Mouse (Mus musculus): ENCODE data around the gene Acadm.

Gene Acadm

GRCm38 (mm10) chr3:153935878-153936277 lies 8.6 kb downstream of the Acadm start:
- Histone ChIP-seq H3K27me3 (ENCODE audit: insufficient read depth, low read length) (no peaks in the 10 kb centered on the region), H3K36me3 (ENCODE audit: insufficient read depth, low read length) (peaks cover 85% of the 10 kb centered on the region), H3K4me3 (replicated peaks; ENCODE audit: low read length) (no peak overlapping the region), H3K9me3 (ENCODE audit: low read length) (no peaks in the 10 kb centered on the region), H3K4me1 (replicated peaks; ENCODE audit: low read depth, low read length) (peaks cover 48% of the 10 kb centered on the region)
- TF ChIP-seq CTCF (conservative IDR thresholded peaks at IDR 0.05; ENCODE audit: low read length): no peak
- TF ChIP-seq NANOG (IDR thresholded peaks at IDR 0.05; ENCODE audit: borderline replicate concordance, low read length): no peak
- TF ChIP-seq POU5F1 (IDR thresholded peaks at IDR 0.05; ENCODE audit: borderline replicate concordance, low read length): no peak

DNA sequence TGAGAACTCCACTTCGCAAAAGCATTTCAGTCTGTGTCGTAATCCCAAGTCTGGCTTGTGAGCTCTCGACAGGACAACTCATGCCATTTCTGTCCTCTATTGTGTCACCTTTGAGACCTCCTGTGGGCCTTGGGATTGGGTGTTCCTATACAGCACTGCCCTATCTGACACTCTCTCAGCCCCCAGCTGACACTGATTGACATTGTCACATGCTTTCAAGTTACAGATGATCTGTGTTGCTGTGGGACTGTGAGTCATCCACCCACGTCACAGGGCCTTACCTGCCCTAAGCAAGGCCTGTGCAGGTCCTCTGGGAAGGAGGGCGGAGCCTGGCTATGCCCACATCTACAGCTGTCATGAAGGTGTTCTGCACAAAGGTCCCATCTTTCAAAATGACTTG lies 12.0 kb downstream of the Acadm start:
- H3K9me3 ChIP-seq (ENCODE audit: low read length): no peaks in the 10 kb centered on the region
- TF ChIP-seq NANOG (IDR thresholded peaks at IDR 0.05; ENCODE audit: borderline replicate concordance, low read length): no peak
- TF ChIP-seq POU5F1 (IDR thresholded peaks at IDR 0.05; ENCODE audit: borderline replicate concordance, low read length): no peak
- no peak for TF ChIP-seq CTCF (conservative IDR thresholded peaks at IDR 0.05; ENCODE audit: low read length)
- peaks cover 87% of the 10 kb centered on the region for H3K36me3 ChIP-seq (ENCODE audit: insufficient read depth, low read length)
- no peak overlapping the region for H3K4me3 ChIP-seq (replicated peaks; ENCODE audit: low read length)
- peaks cover 19% of the 10 kb centered on the region for H3K4me1 ChIP-seq (replicated peaks; ENCODE audit: low read depth, low read length)
- no peaks in the 10 kb centered on the region for H3K27me3 ChIP-seq (ENCODE audit: insufficient read depth, low read length)

DNA sequence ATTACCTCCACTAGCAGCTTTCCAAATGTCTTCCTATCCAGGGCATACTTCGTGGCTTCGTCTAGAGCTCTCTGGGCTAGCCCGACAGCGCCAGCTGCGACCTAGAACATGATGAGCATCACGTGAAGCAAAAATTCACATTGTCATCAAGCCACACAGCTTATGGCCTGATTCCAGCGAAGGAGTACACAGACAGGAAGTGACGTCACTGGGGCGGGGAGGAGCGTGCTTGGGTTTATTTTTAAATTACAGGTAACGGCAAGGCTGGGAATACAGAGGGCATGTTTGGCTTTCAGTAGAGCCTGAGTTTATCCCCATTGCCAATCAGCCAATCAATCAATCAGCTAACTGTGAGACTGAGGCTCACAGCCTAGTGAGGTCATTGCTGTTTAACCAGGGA lies 14.9 kb downstream of the Acadm start:
- TF ChIP-seq POU5F1 (IDR thresholded peaks at IDR 0.05; ENCODE audit: borderline replicate concordance, low read length) (no peak), NANOG (IDR thresholded peaks at IDR 0.05; ENCODE audit: borderline replicate concordance, low read length) (no peak), CTCF (conservative IDR thresholded peaks at IDR 0.05; ENCODE audit: low read length) (no peak)
- peaks cover 79% of the 10 kb centered on the region for H3K36me3 ChIP-seq (ENCODE audit: insufficient read depth, low read length)

GRCm38 (mm10) chr3:153926333-153926732 lies 18.1 kb downstream of the Acadm start:
- peaks cover 5% of the 10 kb centered on the region for H3K4me1 ChIP-seq (replicated peaks; ENCODE audit: low read depth, low read length)
- no peaks in the 10 kb centered on the region for H3K27me3 ChIP-seq (ENCODE audit: insufficient read depth, low read length)
- H3K4me3 ChIP-seq (replicated peaks; ENCODE audit: low read length): no peak overlapping the region
- TF ChIP-seq CTCF (conservative IDR thresholded peaks at IDR 0.05; ENCODE audit: low read length): peak; percentile 50
- TF ChIP-seq NANOG (IDR thresholded peaks at IDR 0.05; ENCODE audit: borderline replicate concordance, low read length): no peak
- no peak for TF ChIP-seq POU5F1 (IDR thresholded peaks at IDR 0.05; ENCODE audit: borderline replicate concordance, low read length)
- H3K9me3 ChIP-seq (ENCODE audit: low read length): no peaks in the 10 kb centered on the region
- H3K36me3 ChIP-seq (ENCODE audit: insufficient read depth, low read length): peaks cover 75% of the 10 kb centered on the region

More for the DNA sequence above, 14.9 kb downstream of the Acadm start:
- no peak overlapping the region for H3K4me3 ChIP-seq (replicated peaks; ENCODE audit: low read length)
- no peaks in the 10 kb centered on the region for H3K9me3 ChIP-seq (ENCODE audit: low read length)
- no peaks in the 10 kb centered on the region for H3K27me3 ChIP-seq (ENCODE audit: insufficient read depth, low read length)
- peaks cover 5% of the 10 kb centered on the region for H3K4me1 ChIP-seq (replicated peaks; ENCODE audit: low read depth, low read length)

- peaks cover 48% of the 10 kb centered on the region for H3K36me3 ChIP-seq (ENCODE audit: insufficient read depth, low read length)
- TF ChIP-seq NANOG (IDR thresholded peaks at IDR 0.05; ENCODE audit: borderline replicate concordance, low read length): no peak
- TF ChIP-seq CTCF (conservative IDR thresholded peaks at IDR 0.05; ENCODE audit: low read length): no peak
- TF ChIP-seq POU5F1 (IDR thresholded peaks at IDR 0.05; ENCODE audit: borderline replicate concordance, low read length): no peak
- no peak overlapping the region for H3K4me3 ChIP-seq (replicated peaks; ENCODE audit: low read length)
- H3K27me3 ChIP-seq (ENCODE audit: insufficient read depth, low read length): no peaks in the 10 kb centered on the region
- no peaks in the 10 kb centered on the region for H3K9me3 ChIP-seq (ENCODE audit: low read length)
- H3K4me1 ChIP-seq (replicated peaks; ENCODE audit: low read depth, low read length): peaks cover 28% of the 10 kb centered on the region
Measured at GRCm38 (mm10) chr3:153921147-153921910, 23.1 kb downstream of the Acadm start.

DNA sequence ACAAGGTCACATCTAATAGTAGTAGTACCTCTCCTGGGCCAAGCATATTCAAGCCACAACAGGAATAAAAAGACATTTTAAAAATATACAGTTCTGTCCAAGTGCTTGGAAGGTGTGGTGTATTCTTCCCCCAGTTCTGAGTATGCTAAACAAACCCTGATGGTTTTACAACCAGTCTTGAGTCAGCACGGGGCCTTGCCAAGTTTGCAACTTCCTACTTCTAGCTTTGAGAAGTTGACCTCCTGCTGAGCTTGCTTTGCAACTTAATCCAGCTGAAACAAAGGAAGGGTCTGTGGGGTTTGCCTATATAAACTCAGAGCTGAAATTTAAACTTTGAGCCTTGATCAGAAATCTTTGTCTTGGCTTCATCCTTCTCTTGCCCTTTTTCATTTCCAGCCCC lies 27.2 kb downstream of the Acadm start:
- peaks cover 41% of the 10 kb centered on the region for H3K4me1 ChIP-seq (replicated peaks; ENCODE audit: low read depth, low read length)
- TF ChIP-seq CTCF (conservative IDR thresholded peaks at IDR 0.05; ENCODE audit: low read length) (no peak), NANOG (IDR thresholded peaks at IDR 0.05; ENCODE audit: borderline replicate concordance, low read length) (peak; percentile 39; the same call in 1 of the 2 replicates)
- no peaks in the 10 kb centered on the region for H3K9me3 ChIP-seq (ENCODE audit: low read length)
- H3K36me3 ChIP-seq (ENCODE audit: insufficient read depth, low read length): peaks cover 19% of the 10 kb centered on the region
- no peak overlapping the region for H3K4me3 ChIP-seq (replicated peaks; ENCODE audit: low read length)
- no peaks in the 10 kb centered on the region for H3K27me3 ChIP-seq (ENCODE audit: insufficient read depth, low read length)

- TF ChIP-seq NANOG (IDR thresholded peaks at IDR 0.05; ENCODE audit: borderline replicate concordance, low read length): no peak
- TF ChIP-seq CTCF (conservative IDR thresholded peaks at IDR 0.05; ENCODE audit: low read length): no peak
- TF ChIP-seq POU5F1 (IDR thresholded peaks at IDR 0.05; ENCODE audit: borderline replicate concordance, low read length): no peak
- H3K36me3 ChIP-seq (ENCODE audit: insufficient read depth, low read length): peaks cover 38% of the 10 kb centered on the region
- peak overlapping the region; percentile 97 for H3K4me3 ChIP-seq (replicated peaks; ENCODE audit: low read length)
- H3K9me3 ChIP-seq (ENCODE audit: low read length): no peaks in the 10 kb centered on the region
- H3K4me1 ChIP-seq (replicated peaks; ENCODE audit: low read depth, low read length): peaks cover 58% of the 10 kb centered on the region
- no peaks in the 10 kb centered on the region for H3K27me3 ChIP-seq (ENCODE audit: insufficient read depth, low read length)
Measured at GRCm38 (mm10) chr3:153913510-153914243, 30.8 kb downstream of the Acadm start.

- Histone ChIP-seq H3K4me1 (replicated peaks; ENCODE audit: low read depth, low read length) (peaks cover 58% of the 10 kb centered on the region), H3K4me3 (replicated peaks; ENCODE audit: low read length) (peak within 1 kb of the TSS; percentile 97), H3K27me3 (ENCODE audit: insufficient read depth, low read length) (no peaks in the 10 kb centered on the region), H3K36me3 (ENCODE audit: insufficient read depth, low read length) (peaks cover 47% of the 10 kb centered on the region), H3K9me3 (ENCODE audit: low read length) (no peaks in the 10 kb centered on the region)
- no peak for TF ChIP-seq NANOG (IDR thresholded peaks at IDR 0.05; ENCODE audit: borderline replicate concordance, low read length)
- no peak for TF ChIP-seq POU5F1 (IDR thresholded peaks at IDR 0.05; ENCODE audit: borderline replicate concordance, low read length)
- no peak for TF ChIP-seq CTCF (conservative IDR thresholded peaks at IDR 0.05; ENCODE audit: low read length)
Measured at GRCm38 (mm10) chr3:153912546-153913509, 31.6 kb downstream of the Acadm start, which contains the start of gene Rabggtb. Gene Rabggtb, minus strand, starts transcription at chr3:153913009.

Measured in E14TG2a.4 (cell line).